Mouse (Mus musculus): ENCODE measurements at regions not wholly inside any gene's neighbourhood (a gene's known extent, or its start where the extent isn't known, plus 50 kb on each side); places are given as distances from the start of the nearest gene placed in this dataset.

DNA sequence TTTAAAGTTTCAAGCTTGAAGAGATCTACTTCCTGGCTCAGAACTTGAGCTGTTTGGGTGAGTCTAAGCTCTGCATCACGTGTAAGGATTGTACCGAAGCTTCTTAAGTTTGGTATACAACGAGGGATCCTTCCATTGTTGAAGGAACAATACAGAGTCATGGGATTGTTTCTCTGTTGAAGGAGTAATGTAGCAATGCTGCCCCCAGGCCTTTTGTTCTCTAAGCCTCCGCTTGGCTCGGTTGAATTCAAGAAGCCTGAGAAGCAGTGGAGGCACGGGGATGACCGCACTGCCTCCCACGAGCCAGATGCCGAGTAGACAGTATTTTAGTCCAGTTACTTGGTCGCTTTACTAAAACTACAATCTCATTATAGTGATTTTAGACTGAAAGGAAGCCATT is 90.9 kb upstream of the Nampt start:
- TF ChIP-seq CTCF (IDR thresholded peaks at IDR 0.05; ENCODE audit: low read depth): no peak
- TF ChIP-seq EP300 (optimal IDR thresholded peaks at IDR 0.05): no peak

Measured in stomach, postnatal 0 days (tissue).